Mouse (Mus musculus) limb, embryonic 14.5 days (tissue): Measurements from ENCODE around the gene Oosp3. TPM values are rescaled to one million over a fixed set of nuclear protein-coding genes. Genes with fewer than 3 reads are reported as not detected.

ENCODE experiments used
- ATAC-seq: fragments of 200-750 bp; cut with Nextera tagmentation; 2 replicates; pipeline ENCODE4 v1.8.0; 2017; ENCODE audit warnings: low read depth, moderate number of reproducible peaks, moderate TSS enrichment; ENCODE audit not compliant: low FRiP score
- DNase-seq: peaks from one replicate; pipeline ENCODE4 v3.0.0-alpha.2; 2015; ENCODE audit warnings: low spot score
- H3K27ac ChIP-seq: fragments of 300-500 bp; sonication (generic); replicated peaks from 2 replicates; pipeline ENCODE4 v1.5.1; 2014; ENCODE audit warnings: low read depth, mild to moderate bottlenecking, low read length, moderate library complexity, mixed read lengths
- H3K27me3 ChIP-seq: fragments of 300-500 bp; sonication (generic); 2 replicates; pipeline ENCODE4 v1.6.1; 2014; ENCODE audit warnings: low read length, mixed read lengths; ENCODE audit not compliant: control insufficient read depth, insufficient read depth
- H3K36me3 ChIP-seq: fragments of 300-500 bp; sonication (generic); 2 replicates; pipeline ENCODE4 v1.6.1; 2014; ENCODE audit warnings: mild to moderate bottlenecking, low read length, moderate library complexity, mixed read lengths; ENCODE audit not compliant: control insufficient read depth, insufficient read depth
- H3K4me1 ChIP-seq: fragments of 300-500 bp; sonication (generic); 2 replicates; pipeline ENCODE4 v1.6.1; 2014; ENCODE audit warnings: antibody characterized with exemption, low read length, mixed read lengths; ENCODE audit not compliant: control insufficient read depth, insufficient read depth
- H3K4me2 ChIP-seq: fragments of 300-500 bp; sonication (generic); replicated peaks from 2 replicates; pipeline ENCODE4 v1.6.1; 2014; ENCODE audit warnings: low read depth, mild to moderate bottlenecking, low read length, moderate library complexity; ENCODE audit not compliant: severe bottlenecking
- H3K4me3 ChIP-seq: fragments of 300-500 bp; sonication (generic); replicated peaks from 2 replicates; pipeline ENCODE4 v1.5.1; 2014; ENCODE audit warnings: low read length
- H3K9ac ChIP-seq: fragments of 300-500 bp; sonication (generic); 2 replicates; pipeline ENCODE4 v1.6.1; 2014; ENCODE audit warnings: mild to moderate bottlenecking, low read depth, low read length, moderate library complexity; ENCODE audit not compliant: severe bottlenecking
- H3K9me3 ChIP-seq: fragments of 300-500 bp; sonication (generic); 2 replicates; pipeline ENCODE4 v1.6.1; 2016; ENCODE audit warnings: low read length; ENCODE audit not compliant: control insufficient read depth
- POLR2A ChIP-seq: fragments of 200-500 bp; IDR thresholded peaks from 2 replicates; pipeline ENCODE4 v1.8.0; 2012; ENCODE audit warnings: inconsistent platforms, mild to moderate bottlenecking, moderate library complexity, borderline replicate concordance; ENCODE audit not compliant: insufficient read depth, insufficient read length; ENCODE audit errors: extremely low read depth
- WGBS: fragments of 180-500 bp; shearing (Covaris S2); extraction: QIAGEN DNeasy Blood & Tissue Kit; methylation state at CpG from one replicate; pipeline ENCODE4 v1.1.7; 2014; 5-methylcytosine and 5-hydroxymethylcytosine counted together
- polyA plus RNA-seq, 2 experiments: library from polyadenylated mRNA; depleted of rRNA in 1 of 2; stranded (reverse) in 1 of 2; unstranded in 1 of 2; fragments of >200 nt; fragmentation: Nextera tagmentation in 1 of 2; extraction: Ambion mirVana in 1 of 2; gene quantifications; 2 replicates each; pipeline versions ENCODE4 v1.2.1 to v1.2.3; 2012 to 2014

Gene Oosp3
- polyA plus RNA-seq (2012; rRNA removed): not detected in 2 replicates
- not detected in 2 replicates for polyA plus RNA-seq (2014; fragmentation: Nextera tagmentation; extraction: Ambion mirVana)

DNA sequence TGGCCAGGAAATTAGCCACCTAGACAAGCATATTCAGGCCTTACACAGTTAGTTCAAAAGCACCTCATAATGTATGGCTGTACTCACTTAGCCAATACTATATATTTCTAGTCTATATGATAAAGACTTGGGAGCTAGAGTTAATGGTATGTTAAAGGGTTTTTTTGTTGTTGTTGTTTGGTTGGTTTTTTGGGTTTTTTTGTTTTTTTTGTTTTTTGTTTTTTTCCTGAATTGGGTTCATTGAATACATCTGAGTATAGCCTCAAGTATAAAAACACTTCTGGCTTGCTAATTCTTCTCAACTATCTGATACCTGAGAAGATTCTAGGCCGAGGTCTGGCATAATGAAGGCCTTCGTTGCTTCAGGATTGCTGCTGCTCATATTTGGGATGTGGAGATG is at the start of gene Oosp3:
Gene Oosp3 (plus strand): TSS at position 301 of the 400 bp plus-strand sequence.
- no peaks in the 10 kb centered on the region for H3K9me3 ChIP-seq
- H3K4me1 ChIP-seq: no peaks in the 10 kb centered on the region
- DNase-seq: no peak
- no peak for TF ChIP-seq POLR2A
- ATAC-seq: no peak
- H3K36me3 ChIP-seq: no peaks in the 10 kb centered on the region
- no peaks in the 10 kb centered on the region for H3K27me3 ChIP-seq
- H3K9ac ChIP-seq: no peak within 1 kb of the TSS
- no peak within 1 kb of the TSS for H3K4me3 ChIP-seq
- WGBS: 73% methylated on average over 2 of the region's 2 CpGs
- H3K27ac ChIP-seq: no peak within 1 kb of the TSS
- H3K4me2 ChIP-seq: no peak within 1 kb of the TSS

DNA sequence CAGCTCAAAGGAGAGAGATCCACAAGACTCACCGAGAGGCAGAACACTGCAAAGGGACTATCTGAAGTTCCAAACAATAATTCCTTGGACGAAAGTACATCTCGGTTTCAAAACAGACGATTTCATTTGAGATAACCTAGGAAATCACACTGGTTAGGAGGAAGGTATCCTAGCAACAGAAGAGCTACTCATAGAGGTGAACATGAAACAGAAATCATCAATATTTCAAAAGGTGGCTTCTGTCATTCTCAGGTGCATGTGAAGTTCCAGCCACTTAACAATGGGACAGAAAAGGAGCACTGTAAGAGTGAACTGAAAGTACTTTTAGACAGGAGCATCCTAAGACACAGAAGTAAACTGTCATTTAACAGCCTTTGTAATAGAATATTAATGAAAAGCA is 47.3 kb upstream of the Oosp3 start:
- H3K9ac ChIP-seq: no peak overlapping the region
- H3K36me3 ChIP-seq: no peaks in the 10 kb centered on the region
- 87% methylated on average over 4 of the region's 4 CpGs for WGBS
- H3K27ac ChIP-seq: no peak overlapping the region
- TF ChIP-seq POLR2A: no peak
- H3K4me3 ChIP-seq: no peak overlapping the region
- no peak for DNase-seq
- no peak overlapping the region for H3K4me2 ChIP-seq
- no peak for ATAC-seq
- H3K4me1 ChIP-seq: no peaks in the 10 kb centered on the region
- H3K9me3 ChIP-seq: no peaks in the 10 kb centered on the region
- no peaks in the 10 kb centered on the region for H3K27me3 ChIP-seq

DNA sequence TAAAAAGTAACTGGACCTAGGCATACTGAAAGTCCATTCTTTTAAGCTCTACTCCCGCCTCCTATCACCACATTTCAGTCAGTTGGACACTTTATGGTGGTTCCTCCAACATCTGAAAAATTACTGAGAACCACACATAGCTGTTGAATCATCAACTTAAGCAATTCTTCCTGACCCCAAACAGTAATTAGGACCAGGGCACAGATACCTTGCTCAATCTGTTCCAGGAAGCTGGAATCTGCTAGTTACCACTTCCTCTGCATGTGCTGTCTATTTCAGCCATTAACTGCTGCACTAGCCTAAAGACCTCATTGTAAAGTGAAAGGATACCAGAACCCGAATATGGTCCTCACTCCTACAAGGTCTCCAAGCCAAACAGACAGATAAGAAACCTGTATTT is 37.7 kb upstream of the Oosp3 start:
- H3K4me3 ChIP-seq: no peak overlapping the region
- H3K9me3 ChIP-seq: no peaks in the 10 kb centered on the region; the same call in 1 of the 2 replicates
- no peaks in the 10 kb centered on the region for H3K36me3 ChIP-seq
- no peak for ATAC-seq
- H3K4me1 ChIP-seq: no peaks in the 10 kb centered on the region
- no peak overlapping the region for H3K4me2 ChIP-seq
- H3K27me3 ChIP-seq: no peaks in the 10 kb centered on the region
- 72% methylated on average over 2 of the region's 2 CpGs for WGBS
- no peak overlapping the region for H3K27ac ChIP-seq
- no peak overlapping the region for H3K9ac ChIP-seq
- no peak for TF ChIP-seq POLR2A
- DNase-seq: no peak

DNA sequence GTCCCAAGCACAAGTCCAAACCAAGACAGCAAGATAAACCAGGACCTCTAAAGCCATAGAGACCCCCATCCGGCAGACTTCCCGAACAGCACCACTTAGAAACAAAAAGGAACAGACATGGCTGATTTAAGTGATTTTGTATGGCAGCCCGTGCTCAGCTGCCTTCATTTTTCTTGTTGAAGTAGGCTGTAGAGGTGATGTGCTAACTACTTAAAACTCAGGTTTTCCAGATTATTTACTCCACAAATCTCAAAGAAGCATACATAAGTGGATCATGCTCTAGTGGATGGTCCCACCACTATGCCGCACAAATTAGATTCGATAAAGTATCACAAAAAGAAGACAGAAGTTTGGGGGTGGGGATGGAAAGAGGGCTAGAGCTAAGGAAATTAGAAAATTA is 36.4 kb upstream of the Oosp3 start, which contains the start of gene Oosp2:
Gene Oosp2 (minus strand): TSS at position 101 of the 400 bp plus-strand sequence.
- no peak for TF ChIP-seq POLR2A
- DNase-seq (no peak), ATAC-seq (no peak)
- no peak within 1 kb of the TSS for H3K4me3 ChIP-seq
- no peaks in the 10 kb centered on the region; the same call in 1 of the 2 replicates for H3K9me3 ChIP-seq
- H3K27ac ChIP-seq: no peak within 1 kb of the TSS
- WGBS: 91% methylated on average over 5 of the region's 5 CpGs
- H3K4me1 ChIP-seq: no peaks in the 10 kb centered on the region
- no peaks in the 10 kb centered on the region for H3K27me3 ChIP-seq
- no peaks in the 10 kb centered on the region for H3K36me3 ChIP-seq
- H3K4me2 ChIP-seq: no peak within 1 kb of the TSS
- no peak within 1 kb of the TSS for H3K9ac ChIP-seq

DNA sequence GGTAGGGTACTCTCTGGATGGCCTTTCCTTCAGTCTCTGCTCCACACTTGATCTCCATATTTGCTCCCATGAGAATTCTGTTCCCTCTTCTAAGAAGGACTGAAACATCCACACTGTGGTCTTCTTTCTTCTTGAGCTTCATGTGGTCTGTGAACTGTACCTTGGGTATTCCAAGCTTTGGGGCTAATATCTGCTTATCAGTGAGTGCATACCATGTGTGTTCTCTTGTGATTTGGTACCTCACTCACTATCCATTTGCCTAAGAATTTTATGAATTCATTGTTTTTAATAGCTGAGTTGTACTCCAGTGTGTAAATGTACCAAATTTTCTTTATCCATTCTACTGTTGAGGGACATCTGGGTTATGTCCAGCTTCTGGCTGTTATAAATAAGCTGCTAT is 35.3 kb upstream of the Oosp3 start:
- ATAC-seq (no peak), DNase-seq (no peak)
- Histone ChIP-seq H3K27me3 (no peaks in the 10 kb centered on the region), H3K4me2 (no peak overlapping the region), H3K4me3 (no peak overlapping the region), H3K4me1 (no peaks in the 10 kb centered on the region), H3K9ac (no peak overlapping the region), H3K36me3 (no peaks in the 10 kb centered on the region), H3K9me3 (no peaks in the 10 kb centered on the region; the same call in 1 of the 2 replicates), H3K27ac (no peak overlapping the region)
- no peak for TF ChIP-seq POLR2A

DNA sequence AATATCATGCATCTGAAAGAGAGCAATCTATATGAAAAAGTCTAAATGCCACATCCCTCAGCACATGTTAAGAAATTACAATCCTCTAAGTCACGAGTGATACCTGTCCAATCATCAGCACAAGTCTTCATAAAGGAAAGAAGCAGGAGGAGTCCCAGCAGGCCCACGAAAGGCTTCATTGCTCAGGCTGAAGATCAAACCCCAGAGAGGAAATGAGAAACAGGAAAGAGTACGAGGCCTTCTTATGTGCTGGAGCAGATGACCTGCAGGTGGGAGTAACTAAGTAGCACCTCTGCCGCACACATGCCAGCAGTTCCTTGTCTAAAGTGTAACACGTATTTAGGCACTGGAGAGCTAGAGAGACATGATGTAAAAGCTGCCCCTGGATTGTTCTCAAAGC is 6.0 kb upstream of the Oosp3 start, which contains the start of gene Oosp1:
Gene Oosp1 (minus strand): TSS at position 312 of the 400 bp plus-strand sequence.
- Histone ChIP-seq H3K9me3 (no peaks in the 10 kb centered on the region), H3K27me3 (no peaks in the 10 kb centered on the region), H3K4me3 (no peak within 1 kb of the TSS), H3K4me2 (no peak within 1 kb of the TSS), H3K36me3 (no peaks in the 10 kb centered on the region), H3K4me1 (no peaks in the 10 kb centered on the region), H3K27ac (no peak within 1 kb of the TSS), H3K9ac (no peak within 1 kb of the TSS)
- ATAC-seq: no peak
- no peak for TF ChIP-seq POLR2A
- WGBS: 33% methylated on average over 5 of the region's 5 CpGs
- DNase-seq: no peak
